Mouse (Mus musculus) embryonic fibroblast, embryonic 13.5 days (primary cell): ENCODE measurements around the gene Fam90a1b.

Experiments used
- CTCF ChIP-seq: IDR thresholded peaks from 2 replicates; pipeline ENCODE4 v1.5.1; 2011; ENCODE audit warnings: mild to moderate bottlenecking, control low read depth, low read length, moderate library complexity, borderline replicate concordance; ENCODE audit not compliant: insufficient read depth
- POLR2A ChIP-seq: IDR thresholded peaks from 2 replicates; pipeline ENCODE4 v1.6.1; 2011; ENCODE audit warnings: low read depth, mild to moderate bottlenecking, control low read depth, low read length, moderate library complexity

DNA sequence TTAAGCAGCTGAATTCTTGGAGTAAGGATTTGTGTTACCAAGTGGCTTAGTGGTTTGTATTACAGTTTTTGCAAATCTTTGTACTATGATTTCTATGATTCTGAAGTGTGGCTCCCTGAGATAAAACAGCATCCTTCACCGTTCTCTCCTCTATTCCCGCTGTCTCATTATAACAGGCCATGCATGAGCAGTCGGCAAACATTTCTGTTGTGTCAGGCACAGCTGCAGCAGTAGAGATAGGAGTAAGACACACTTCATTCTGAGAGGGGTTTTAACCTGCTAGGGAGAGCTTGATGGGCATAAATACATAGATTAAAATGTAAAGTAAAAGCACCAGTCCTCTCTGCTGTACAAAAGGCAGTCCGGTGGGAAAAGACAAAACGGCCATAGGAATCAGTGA is 12.2 kb upstream of the Fam90a1b start:
- TF ChIP-seq POLR2A (no peak), CTCF (no peak)
